Mouse (Mus musculus): ENCODE data around the gene R3hdm4. TPM values are rescaled to one million over a fixed set of nuclear protein-coding genes. Genes with fewer than 3 reads are reported as not detected.

R3hdm4 gene
- total and polyA plus RNA-seq, 3 experiments, result 29.1 to 105 TPM; not detected in 1

DNA sequence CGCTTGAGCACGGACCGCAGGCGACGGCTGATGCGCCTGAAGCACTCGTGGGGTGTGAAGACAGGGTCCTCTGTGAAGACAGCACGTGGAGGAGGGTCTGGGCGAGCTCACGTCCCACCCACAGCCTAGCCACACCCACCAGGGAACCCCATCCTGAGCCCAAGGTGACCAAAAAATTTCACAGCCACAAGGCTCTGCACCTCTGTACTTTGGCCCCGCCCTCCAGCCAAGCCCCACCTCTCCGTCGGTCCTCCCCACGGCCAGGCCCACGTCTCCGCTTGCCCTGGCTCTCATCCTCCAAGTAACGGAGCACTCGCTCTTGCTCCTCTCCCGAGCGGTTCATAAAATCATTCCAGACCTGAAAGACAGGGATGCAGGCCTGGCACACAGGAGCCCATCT, 8.6 kb downstream of the R3hdm4 start:
- peaks cover 0 to 7% of the 10 kb centered on the region in 2 experiments; a peak in 2 of 4 replicates for H3K36me3 ChIP-seq (ENCODE audit: control insufficient read depth in 1 of 2, insufficient read depth in 2 of 2, low read length in 2 of 2)
- no peak for DNase-seq (ENCODE audit: low read depth, low spot score)
- H3K9me3 ChIP-seq (replicated peaks; ENCODE audit: insufficient read depth, low read length), result no peaks in the 10 kb centered on the region
- no peaks in the 10 kb centered on the region for H3K27me3 ChIP-seq (ENCODE audit: control insufficient read depth in 1 of 2, insufficient read depth in 2 of 2, low read length in 2 of 2)
- peaks cover 12 to 28% of the 10 kb centered on the region in 2 experiments for H3K4me1 ChIP-seq (ENCODE audit: control insufficient read depth in 1 of 2, insufficient read depth in 2 of 2, low read length in 2 of 2)
- no peak overlapping the region for H3K27ac ChIP-seq (ENCODE audit: control insufficient read depth, low read depth, low read length)
- no peak for TF ChIP-seq TCF12 (IDR thresholded peaks at IDR 0.05; ENCODE audit: low read depth, low read length)
- no peak for TF ChIP-seq MAZ (IDR thresholded peaks at IDR 0.05; ENCODE audit: low read depth, low read length)
- TF ChIP-seq JUND (IDR thresholded peaks at IDR 0.05; ENCODE audit: low read depth, low read length), result no peak
- TF ChIP-seq POLR2AphosphoS2 (IDR thresholded peaks at IDR 0.05; ENCODE audit: low read length), result no peak
- TF ChIP-seq E2F4 (IDR thresholded peaks at IDR 0.05; ENCODE audit: borderline replicate concordance, low read depth, low read length), result no peak
- TF ChIP-seq ZNF384 (IDR thresholded peaks at IDR 0.05; ENCODE audit: low read depth, low read length), result no peak
- no peak for TF ChIP-seq CTCF (IDR thresholded peaks at IDR 0.05 in 2 of 3, conservative IDR thresholded peaks at IDR 0.05 in 1 of 3; ENCODE audit: control insufficient read depth in 1 of 3, insufficient read depth in 1 of 3, low read depth in 2 of 3, low read length in 3 of 3, poor library complexity in 1 of 3, severe bottlenecking in 1 of 3)
- TF ChIP-seq SIN3A (IDR thresholded peaks at IDR 0.05; ENCODE audit: low read length), result no peak
- no peak for TF ChIP-seq TBP (IDR thresholded peaks at IDR 0.05; ENCODE audit: low read depth, low read length)
- no peak for TF ChIP-seq NELFE (IDR thresholded peaks at IDR 0.05; ENCODE audit: low read depth, low read length)
- TF ChIP-seq BHLHE40 (IDR thresholded peaks at IDR 0.05; ENCODE audit: borderline replicate concordance, low read depth, low read length), result no peak
- no peak for TF ChIP-seq ZMIZ1 (IDR thresholded peaks at IDR 0.05; ENCODE audit: low read depth, low read length)
- TF ChIP-seq ZKSCAN1 (IDR thresholded peaks at IDR 0.05; ENCODE audit: low read depth, low read length), result no peak
- no peak for TF ChIP-seq MXI1 (IDR thresholded peaks at IDR 0.05; ENCODE audit: low read depth, low read length)
- TF ChIP-seq EP300 (IDR thresholded peaks at IDR 0.05; ENCODE audit: low read depth in 1 of 2, low read length in 2 of 2), result no peak
- TF ChIP-seq USF2 (IDR thresholded peaks at IDR 0.05; ENCODE audit: borderline replicate concordance in 1 of 2, insufficient read depth in 1 of 2, low read depth in 1 of 2, low read length in 2 of 2), result no peak
- TF ChIP-seq CHD1 (IDR thresholded peaks at IDR 0.05; ENCODE audit: low read depth, low read length), result no peak
- no peak overlapping the region for H3K9ac ChIP-seq (ENCODE audit: control insufficient read depth, low read depth, low read length, poor library complexity, severe bottlenecking)
- H3K4me3 ChIP-seq (ENCODE audit: control insufficient read depth in 1 of 2, insufficient read depth in 1 of 2, low read depth in 2 of 2, low read length in 2 of 2), result no peak overlapping the region
- peaks cover 13% of the 10 kb centered on the region for H3K79me2 ChIP-seq (ENCODE audit: control insufficient read depth, insufficient read depth, low read length, poor library complexity)

DNA sequence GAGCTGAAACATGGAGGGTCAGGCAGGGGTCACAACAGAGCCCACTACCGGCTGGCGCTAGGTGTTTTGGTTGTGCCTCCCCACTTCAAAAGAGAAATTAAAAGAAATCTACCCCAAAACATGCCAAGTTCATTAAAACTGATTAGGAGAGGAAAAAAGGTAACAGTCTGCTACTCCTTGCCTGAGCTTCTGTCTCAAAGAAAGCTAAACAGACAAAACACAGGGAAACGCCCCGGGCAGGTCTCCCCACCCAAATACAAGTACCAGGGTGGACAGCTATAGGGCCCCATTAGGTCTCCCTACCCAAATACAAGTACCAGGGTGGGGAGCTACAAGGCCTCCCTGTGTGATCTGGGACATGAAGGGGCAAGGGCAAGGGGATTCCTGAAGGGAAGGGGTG, 10.5 kb downstream of the R3hdm4 start, which contains the start of gene Gm26602:
Gene Gm26602 (plus strand): TSS at position 301 of the 400 bp plus-strand sequence.
- Histone ChIP-seq H3K4me1 (ENCODE audit: control insufficient read depth in 1 of 2, insufficient read depth in 2 of 2, low read length in 2 of 2) (peaks cover 6 to 23% of the 10 kb centered on the region in 2 experiments), H3K9ac (ENCODE audit: control insufficient read depth, low read depth, low read length, poor library complexity, severe bottlenecking) (no peak within 1 kb of the TSS; the same call in 1 of the 2 replicates), H3K36me3 (ENCODE audit: control insufficient read depth in 1 of 2, insufficient read depth in 2 of 2, low read length in 2 of 2) (peaks cover 0 to 7% of the 10 kb centered on the region in 2 experiments; a peak in 2 of 4 replicates), H3K27ac (ENCODE audit: control insufficient read depth, low read depth, low read length) (no peak within 1 kb of the TSS), H3K27me3 (ENCODE audit: control insufficient read depth in 1 of 2, insufficient read depth in 2 of 2, low read length in 2 of 2) (no peaks in the 10 kb centered on the region), H3K79me2 (ENCODE audit: control insufficient read depth, insufficient read depth, low read length, poor library complexity) (peaks cover 3% of the 10 kb centered on the region), H3K9me3 (replicated peaks; ENCODE audit: insufficient read depth, low read length) (no peaks in the 10 kb centered on the region), H3K4me3 (ENCODE audit: control insufficient read depth in 1 of 2, insufficient read depth in 1 of 2, low read depth in 2 of 2, low read length in 2 of 2) (no peak within 1 kb of the TSS)
- no peak for DNase-seq (ENCODE audit: low read depth, low spot score)
- TF ChIP-seq KAT2A (conservative IDR thresholded peaks at IDR 0.05; ENCODE audit: low read depth, low read length) (no peak), ETS1 (IDR thresholded peaks at IDR 0.05; ENCODE audit: low read depth, low read length) (no peak), ZMIZ1 (IDR thresholded peaks at IDR 0.05; ENCODE audit: low read depth, low read length) (no peak), GATA1 (IDR thresholded peaks at IDR 0.05; ENCODE audit: low read depth, low read length) (no peak), POLR2A (IDR thresholded peaks at IDR 0.05; ENCODE audit: control insufficient read depth in 1 of 2, insufficient read depth in 1 of 2, low read depth in 1 of 2, low read length in 2 of 2, poor library complexity in 1 of 2) (no peak), NRF1 (IDR thresholded peaks at IDR 0.05; ENCODE audit: insufficient read depth, low read depth, low read length, poor library complexity, severe bottlenecking) (no peak), TAL1 (IDR thresholded peaks at IDR 0.05; ENCODE audit: low read length) (no peak), EP300 (IDR thresholded peaks at IDR 0.05; ENCODE audit: low read depth in 1 of 2, low read length in 2 of 2) (no peak), CTCF (IDR thresholded peaks at IDR 0.05 in 2 of 3, conservative IDR thresholded peaks at IDR 0.05 in 1 of 3; ENCODE audit: control insufficient read depth in 1 of 3, insufficient read depth in 1 of 3, low read depth in 2 of 3, low read length in 3 of 3, poor library complexity in 1 of 3, severe bottlenecking in 1 of 3) (no peak), GABPA (IDR thresholded peaks at IDR 0.05; ENCODE audit: low read depth, low read length) (no peak), CHD1 (IDR thresholded peaks at IDR 0.05; ENCODE audit: low read depth, low read length) (no peak), MYC (IDR thresholded peaks at IDR 0.05; ENCODE audit: low read depth, low read length) (no peak), MAFK (IDR thresholded peaks at IDR 0.05; ENCODE audit: borderline replicate concordance, low read depth, low read length) (no peak), MXI1 (IDR thresholded peaks at IDR 0.05; ENCODE audit: low read depth, low read length) (no peak), UBTF (IDR thresholded peaks at IDR 0.05; ENCODE audit: borderline replicate concordance, insufficient read depth, low read depth, low read length) (no peak), TBP (IDR thresholded peaks at IDR 0.05; ENCODE audit: low read depth, low read length) (no peak), SIN3A (IDR thresholded peaks at IDR 0.05; ENCODE audit: low read length) (no peak)

All from MEL (cell line).